Mouse (Mus musculus) hindbrain, postnatal 0 days (tissue): Measurements from ENCODE around the gene Popdc2. TPM values are rescaled to one million over a fixed set of nuclear protein-coding genes. Genes with fewer than 3 reads are reported as not detected.

Experiments used
- ATAC-seq: fragments of 200-750 bp; cut with Nextera tagmentation; 2 replicates; pipeline ENCODE4 v1.8.0; 2017; ENCODE audit warnings: mild to moderate bottlenecking, moderate TSS enrichment, moderate library complexity
- DNase-seq: peaks from one replicate; pipeline ENCODE4 v3.0.0-alpha.2; 2015; ENCODE audit warnings: low spot score
- H3K27ac ChIP-seq: fragments of 300-500 bp; sonication (generic); 2 replicates; pipeline ENCODE4 v1.5.1; 2014; ENCODE audit warnings: mild to moderate bottlenecking
- H3K27me3 ChIP-seq: fragments of 300-500 bp; sonication (generic); 2 replicates; pipeline ENCODE4 v1.6.1; 2014; ENCODE audit warnings: low read length, mixed read lengths; ENCODE audit not compliant: insufficient read depth
- H3K36me3 ChIP-seq: fragments of 300-500 bp; sonication (generic); 2 replicates; pipeline ENCODE4 v1.6.1; 2014; ENCODE audit warnings: low read length, mixed read lengths; ENCODE audit not compliant: insufficient read depth
- H3K4me1 ChIP-seq: fragments of 300-500 bp; sonication (generic); 2 replicates; pipeline ENCODE4 v1.6.1; 2014; ENCODE audit warnings: antibody characterized with exemption, low read length, mixed read lengths; ENCODE audit not compliant: insufficient read depth
- H3K4me2 ChIP-seq: fragments of 300-500 bp; sonication (generic); 2 replicates; pipeline ENCODE4 v1.6.1; 2014; ENCODE audit warnings: low read depth, mild to moderate bottlenecking, low read length, moderate library complexity, mixed read lengths
- H3K4me3 ChIP-seq: fragments of 300-500 bp; sonication (generic); 2 replicates; pipeline ENCODE4 v1.5.1; 2014; ENCODE audit warnings: low read length
- H3K9ac ChIP-seq: fragments of 300-500 bp; sonication (generic); replicated peaks from 2 replicates; pipeline ENCODE4 v1.6.1; 2014; ENCODE audit warnings: mild to moderate bottlenecking, low read length, moderate library complexity, mixed read lengths
- H3K9me3 ChIP-seq: fragments of 300-500 bp; sonication (generic); 2 replicates; pipeline ENCODE4 v1.6.1; 2016; ENCODE audit warnings: low read length, mixed read lengths
- CTCF ChIP-seq: IDR thresholded peaks from 2 replicates; pipeline ENCODE4 v1.5.1; 2016; ENCODE audit warnings: antibody characterized with exemption, control low read depth, low read depth
- WGBS: fragments of 180-500 bp; shearing (Covaris S2); extraction: QIAGEN DNeasy Blood & Tissue Kit; methylation state at CpG from one replicate; pipeline ENCODE4 v1.1.7; 2014; 5-methylcytosine and 5-hydroxymethylcytosine counted together
- polyA plus RNA-seq: library from polyadenylated mRNA; unstranded; fragments of >200 nt; fragmentation: Nextera tagmentation; extraction: Ambion mirVana; gene quantifications from 2 replicates; pipeline ENCODE4 v1.2.1, GENCODE M21; 2015
- total RNA-seq: library from RNA; depleted of rRNA; stranded (reverse); fragments of >200 nt; gene quantifications from 2 replicates; pipeline ENCODE4 v1.2.3, GENCODE M21; 2014

Gene Popdc2
- total and polyA plus RNA-seq, 2 experiments from 2014 or later = 0.10 to 0.83 TPM

GRCm38 (mm10) chr16:38363256-38363595, 1.2 kb downstream of the Popdc2 start:
- no peaks in the 10 kb centered on the region for H3K36me3 ChIP-seq
- no peak for ATAC-seq
- whole genome bisulfite sequencing = 86% methylated on average over 3 of the region's 3 CpGs

GRCm38 (mm10) chr16:38363657-38364056, 1.6 kb downstream of the Popdc2 start:
- Histone ChIP-seq H3K27me3 (no peaks in the 10 kb centered on the region), H3K27ac (no peak overlapping the region), H3K4me1 (no peaks in the 10 kb centered on the region; the same call in 1 of the 2 replicates), H3K9me3 (no peaks in the 10 kb centered on the region), H3K4me3 (no peak overlapping the region), H3K36me3 (no peaks in the 10 kb centered on the region), H3K4me2 (no peak overlapping the region), H3K9ac (no peak overlapping the region)
- 90% methylated on average over 7 of the region's 7 CpGs for WGBS
- no peak for TF ChIP-seq CTCF
- DNase-seq = no peak
- no peak for ATAC-seq

More at GRCm38 (mm10) chr16:38363256-38363595, 1.2 kb downstream of the Popdc2 start:
- no peaks in the 10 kb centered on the region for H3K9me3 ChIP-seq
- no peak overlapping the region for H3K9ac ChIP-seq
- H3K27me3 ChIP-seq = no peaks in the 10 kb centered on the region
- DNase-seq = no peak
- TF ChIP-seq CTCF = no peak
- H3K4me3 ChIP-seq = no peak overlapping the region
- H3K27ac ChIP-seq = no peak overlapping the region
- H3K4me1 ChIP-seq = no peaks in the 10 kb centered on the region; the same call in 1 of the 2 replicates
- no peak overlapping the region for H3K4me2 ChIP-seq

GRCm38 (mm10) chr16:38365390-38365789, 3.4 kb downstream of the Popdc2 start:
- ATAC-seq (no peak), DNase-seq (no peak)
- 89% methylated on average over 10 of the region's 10 CpGs for WGBS
- no peak for TF ChIP-seq CTCF
- H3K4me2 ChIP-seq = no peak overlapping the region
- no peaks in the 10 kb centered on the region for H3K27me3 ChIP-seq
- H3K27ac ChIP-seq = no peak overlapping the region
- no peak overlapping the region for H3K4me3 ChIP-seq
- no peaks in the 10 kb centered on the region; the same call in 1 of the 2 replicates for H3K4me1 ChIP-seq
- no peak overlapping the region for H3K9ac ChIP-seq
- no peaks in the 10 kb centered on the region for H3K9me3 ChIP-seq
- no peaks in the 10 kb centered on the region for H3K36me3 ChIP-seq

- H3K4me1 ChIP-seq = no peaks in the 10 kb centered on the region
- no peaks in the 10 kb centered on the region for H3K36me3 ChIP-seq
- H3K9ac ChIP-seq = no peak overlapping the region
- H3K27ac ChIP-seq = no peak overlapping the region
- WGBS = 95% methylated on average over 4 of the region's 4 CpGs
- TF ChIP-seq CTCF = no peak
- ATAC-seq (no peak), DNase-seq (no peak)
- no peaks in the 10 kb centered on the region for H3K9me3 ChIP-seq
- no peak overlapping the region for H3K4me2 ChIP-seq
- no peak overlapping the region for H3K4me3 ChIP-seq
- no peaks in the 10 kb centered on the region for H3K27me3 ChIP-seq
Measured at GRCm38 (mm10) chr16:38366231-38366630, 4.2 kb downstream of the Popdc2 start.

GRCm38 (mm10) chr16:38368336-38368735, 6.3 kb downstream of the Popdc2 start:
- 38% methylated on average over 10 of the region's 10 CpGs for WGBS
- H3K36me3 ChIP-seq = no peaks in the 10 kb centered on the region
- no peak for TF ChIP-seq CTCF
- H3K9me3 ChIP-seq = no peaks in the 10 kb centered on the region
- no peak overlapping the region for H3K27ac ChIP-seq
- H3K4me2 ChIP-seq = no peak overlapping the region
- no peak overlapping the region for H3K9ac ChIP-seq
- no peaks in the 10 kb centered on the region for H3K27me3 ChIP-seq
- H3K4me1 ChIP-seq = no peaks in the 10 kb centered on the region
- no peak overlapping the region for H3K4me3 ChIP-seq
- DNase-seq (peak; percentile 19), ATAC-seq (0 out of 2 replicates have a peak, but pooled peaks have one; percentile 49)

- Histone ChIP-seq H3K36me3 (no peaks in the 10 kb centered on the region), H3K4me1 (no peaks in the 10 kb centered on the region), H3K4me2 (no peak overlapping the region), H3K9ac (no peak overlapping the region), H3K4me3 (no peak overlapping the region), H3K9me3 (no peaks in the 10 kb centered on the region), H3K27me3 (no peaks in the 10 kb centered on the region), H3K27ac (no peak overlapping the region)
- 83% methylated on average over 7 of the region's 7 CpGs for WGBS
- TF ChIP-seq CTCF = no peak
- DNase-seq (no peak), ATAC-seq (no peak)
Measured at GRCm38 (mm10) chr16:38369000-38369399, 7.0 kb downstream of the Popdc2 start.

GRCm38 (mm10) chr16:38369431-38369830, 7.4 kb downstream of the Popdc2 start:
- Histone ChIP-seq H3K9me3 (no peaks in the 10 kb centered on the region), H3K4me1 (no peaks in the 10 kb centered on the region), H3K36me3 (no peaks in the 10 kb centered on the region), H3K27ac (no peak overlapping the region), H3K27me3 (no peaks in the 10 kb centered on the region), H3K4me3 (no peak overlapping the region), H3K9ac (no peak overlapping the region), H3K4me2 (no peak overlapping the region)
- no peak for TF ChIP-seq CTCF
- DNase-seq = no peak
- no peak for ATAC-seq
- 86% methylated on average over 8 of the region's 8 CpGs for WGBS
